Mouse (Mus musculus) C2C12 (cell line): ENCODE results near the gene Serinc3. TPM values are rescaled to one million over a fixed set of nuclear protein-coding genes. Genes with fewer than 3 reads are reported as not detected.

Source experiments
- H3K27me3 ChIP-seq: one replicate; pipeline ENCODE4 v1.6.1; 2011; ENCODE audit not compliant: control insufficient read depth, insufficient read depth, insufficient read length
- H3K36me3 ChIP-seq: one replicate; pipeline ENCODE4 v1.6.1; 2011; ENCODE audit not compliant: control insufficient read depth, insufficient read depth
- H3K4me3 ChIP-seq: one replicate; pipeline ENCODE4 v1.5.1; 2011; ENCODE audit warnings: mild to moderate bottlenecking, control low read depth; ENCODE audit not compliant: poor library complexity, insufficient read depth, severe bottlenecking
- H3K79me2 ChIP-seq: one replicate; pipeline ENCODE4 v1.6.1; 2011; ENCODE audit not compliant: control insufficient read depth, insufficient read depth
- H3K79me3 ChIP-seq: one replicate; pipeline ENCODE4 v1.6.1; 2011; ENCODE audit warnings: low read depth, control low read depth
- H3ac ChIP-seq: one replicate; pipeline ENCODE3; 2011; ENCODE audit warnings: low read depth; ENCODE audit not compliant: control insufficient read depth, insufficient read length
- CEBPB ChIP-seq: IDR thresholded peaks from one replicate; pipeline ENCODE4 v1.6.1; 2011; ENCODE audit warnings: low read depth, mild to moderate bottlenecking, control low read depth, moderate library complexity
- CTCF ChIP-seq: IDR thresholded peaks from one replicate; pipeline ENCODE4 v1.5.1; 2011; ENCODE audit not compliant: control insufficient read depth, insufficient read depth, insufficient read length
- FOSL1 ChIP-seq: IDR thresholded peaks from one replicate; pipeline ENCODE4 v1.8.0; 2011; ENCODE audit warnings: mild to moderate bottlenecking, low read length; ENCODE audit not compliant: poor library complexity, insufficient read depth, severe bottlenecking
- MAX ChIP-seq: IDR thresholded peaks from one replicate; pipeline ENCODE4 v1.6.1; 2011; ENCODE audit warnings: mild to moderate bottlenecking, control low read depth
- MYOD1 ChIP-seq: IDR thresholded peaks from one replicate; pipeline ENCODE4 v1.6.1; 2011; ENCODE audit warnings: low read depth; ENCODE audit not compliant: control insufficient read depth, insufficient read length
- MYOG ChIP-seq: IDR thresholded peaks from one replicate; pipeline ENCODE4 v1.6.1; 2011; ENCODE audit not compliant: control insufficient read depth, insufficient read length; ENCODE audit errors: extremely low read depth
- USF1 ChIP-seq: IDR thresholded peaks from one replicate; pipeline ENCODE4 v1.6.1; 2011; ENCODE audit warnings: low read depth, mild to moderate bottlenecking, control low read depth, moderate library complexity
- polyA plus RNA-seq: library from polyadenylated mRNA; unstranded; fragments of >200 nt; fragmentation: generic; extraction: Trizol; gene quantifications from one replicate; pipeline ENCODE4 v1.2.1, GENCODE M21; 2012; ENCODE audit warnings: missing spikeins

Serinc3 gene
- polyA plus RNA-seq, 1 experiment: 29.4 TPM

DNA sequence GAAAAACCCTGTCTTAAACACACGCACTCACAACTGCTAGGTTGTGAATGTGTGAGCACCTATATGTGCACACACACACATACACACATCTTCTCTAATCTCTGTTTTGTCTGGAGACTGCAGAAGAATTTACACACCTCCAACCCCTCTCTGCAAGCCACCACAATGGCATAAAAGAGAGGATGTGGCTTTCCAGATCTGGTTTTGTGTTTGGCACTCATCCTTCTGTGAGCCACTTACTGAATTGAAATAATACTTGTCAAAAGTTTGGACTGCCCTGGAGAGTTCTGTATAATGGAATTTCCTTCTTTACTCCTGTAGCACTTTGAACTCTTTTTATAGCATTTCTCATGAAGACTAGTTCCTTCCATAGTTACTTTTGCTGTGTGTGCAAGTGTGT, 22.1 kb upstream of the Serinc3 start:
- no peaks in the 10 kb centered on the region for H3K27me3 ChIP-seq
- H3ac ChIP-seq: no peak overlapping the region
- peaks cover 90% of the 10 kb centered on the region for H3K79me2 ChIP-seq
- H3K4me3 ChIP-seq: no peak overlapping the region
- no peaks in the 10 kb centered on the region for H3K36me3 ChIP-seq
- TF ChIP-seq MYOG (no peak), CTCF (no peak), CEBPB (no peak), FOSL1 (no peak), MAX (no peak), MYOD1 (no peak), USF1 (no peak)
- peaks cover 44% of the 10 kb centered on the region for H3K79me3 ChIP-seq

DNA sequence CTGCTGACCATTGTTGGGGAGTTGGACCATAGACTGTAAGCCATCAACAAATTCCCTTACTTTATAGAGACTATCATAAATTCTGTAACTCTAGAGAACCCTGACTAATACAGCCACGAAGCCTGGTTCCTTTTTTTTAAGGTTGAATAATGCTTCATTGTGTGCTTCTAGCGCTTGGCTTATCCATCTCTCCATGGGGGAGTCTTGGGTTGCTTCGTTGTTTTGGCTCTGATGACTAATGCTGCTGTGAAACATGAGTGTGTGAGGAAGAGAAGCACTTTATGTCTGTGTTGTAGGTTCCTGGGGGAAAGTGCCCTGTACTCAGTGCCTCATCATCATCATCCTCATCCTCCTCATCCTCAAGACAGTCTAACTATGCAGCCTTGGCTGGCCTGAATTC, 19.0 kb upstream of the Serinc3 start:
- peaks cover 46% of the 10 kb centered on the region for H3K79me3 ChIP-seq
- no peak for TF ChIP-seq FOSL1
- TF ChIP-seq CEBPB: no peak
- no peak for TF ChIP-seq MYOD1
- TF ChIP-seq MAX: no peak
- TF ChIP-seq MYOG: no peak
- TF ChIP-seq CTCF: no peak
- TF ChIP-seq USF1: no peak
- H3K4me3 ChIP-seq: no peak overlapping the region
- no peaks in the 10 kb centered on the region for H3K27me3 ChIP-seq
- peaks cover 90% of the 10 kb centered on the region for H3K79me2 ChIP-seq
- H3ac ChIP-seq: no peak overlapping the region
- no peaks in the 10 kb centered on the region for H3K36me3 ChIP-seq

DNA sequence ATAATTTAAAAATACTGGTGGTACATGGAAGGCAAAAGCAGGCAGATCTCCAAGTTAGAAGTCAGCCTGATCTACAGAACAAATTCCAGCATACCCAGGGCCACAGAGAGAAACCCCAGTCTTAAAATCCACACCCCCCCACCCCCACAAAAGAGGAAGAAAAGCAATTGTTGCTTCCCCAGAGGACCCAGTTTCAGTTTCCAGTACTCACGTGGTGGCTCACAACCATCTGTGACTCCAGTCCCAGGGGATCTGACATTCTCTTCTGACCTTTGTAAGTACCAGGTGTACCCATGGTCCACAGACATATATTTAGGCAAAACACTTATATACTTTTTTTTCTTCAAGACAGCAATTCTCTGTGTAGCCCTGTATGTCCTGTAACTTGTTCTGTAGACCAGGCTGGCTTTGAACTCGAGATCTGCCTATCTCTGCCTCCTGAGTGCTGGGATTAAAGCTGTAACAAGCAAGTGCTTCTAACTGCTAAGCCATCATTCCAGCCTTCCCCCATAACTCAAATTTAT, 17.8 kb upstream of the Serinc3 start:
- Histone ChIP-seq H3K27me3 (no peaks in the 10 kb centered on the region), H3K79me3 (peaks cover 44% of the 10 kb centered on the region), H3K79me2 (peaks cover 83% of the 10 kb centered on the region), H3K36me3 (no peaks in the 10 kb centered on the region), H3K4me3 (no peak overlapping the region), H3ac (no peak overlapping the region)
- TF ChIP-seq MYOD1: no peak
- TF ChIP-seq CTCF: no peak
- no peak for TF ChIP-seq CEBPB
- no peak for TF ChIP-seq MYOG
- TF ChIP-seq FOSL1: no peak
- no peak for TF ChIP-seq USF1
- no peak for TF ChIP-seq MAX

DNA sequence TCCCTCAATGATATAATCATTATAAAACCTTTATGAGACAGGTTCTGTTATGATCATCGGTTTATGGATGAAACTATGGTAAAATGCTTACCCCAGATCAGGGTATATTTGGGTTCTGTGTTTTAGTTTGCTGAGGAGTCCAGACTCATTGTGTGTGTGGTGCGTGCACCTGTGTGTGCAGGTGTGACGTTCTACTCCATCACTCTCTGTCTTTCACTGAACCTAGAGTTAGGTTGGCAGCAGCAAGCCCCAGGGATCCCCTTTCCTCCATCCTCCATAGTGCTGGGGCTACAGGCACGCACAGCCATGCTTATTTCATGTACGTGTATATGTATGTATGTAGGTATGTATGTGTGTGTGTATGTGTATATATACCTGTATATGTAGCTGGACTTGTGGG, 17.1 kb upstream of the Serinc3 start:
- peaks cover 77% of the 10 kb centered on the region for H3K79me2 ChIP-seq
- H3K4me3 ChIP-seq: no peak overlapping the region
- peaks cover 40% of the 10 kb centered on the region for H3K79me3 ChIP-seq
- TF ChIP-seq FOSL1: no peak
- TF ChIP-seq MYOD1: no peak
- TF ChIP-seq CTCF: no peak
- TF ChIP-seq MYOG: no peak
- TF ChIP-seq CEBPB: no peak
- no peak for TF ChIP-seq MAX
- no peak overlapping the region for H3ac ChIP-seq
- no peaks in the 10 kb centered on the region for H3K36me3 ChIP-seq
- H3K27me3 ChIP-seq: no peaks in the 10 kb centered on the region

DNA sequence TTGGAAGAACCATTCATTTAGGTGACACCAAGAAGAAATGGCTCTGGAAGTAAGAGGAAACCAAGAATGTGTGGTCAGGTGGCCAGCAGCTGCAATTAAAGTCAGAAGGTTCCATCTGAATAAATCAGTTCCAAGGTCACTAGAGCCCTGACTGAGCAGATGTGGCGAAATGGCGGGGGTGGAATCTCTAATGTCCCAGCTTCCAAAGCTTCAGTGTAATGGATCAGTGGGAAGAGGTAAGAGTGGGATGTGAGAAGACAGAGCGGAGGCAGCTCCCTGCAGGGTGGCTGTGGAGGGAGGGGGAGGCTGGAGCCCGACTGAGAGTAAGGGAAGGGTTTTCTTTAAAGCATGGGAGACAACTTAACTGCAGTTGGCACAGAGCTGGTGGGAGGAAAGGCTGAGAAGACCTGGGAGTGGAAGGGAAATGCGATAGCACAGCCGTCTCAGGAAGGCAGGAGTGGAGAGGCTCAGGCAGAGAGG, 16.5 kb upstream of the Serinc3 start:
- peaks cover 40% of the 10 kb centered on the region for H3K79me3 ChIP-seq

More for the DNA sequence above, 16.5 kb upstream of the Serinc3 start:
- Histone ChIP-seq H3K27me3 (no peaks in the 10 kb centered on the region), H3K4me3 (no peak overlapping the region), H3K79me2 (peaks cover 72% of the 10 kb centered on the region), H3ac (no peak overlapping the region), H3K36me3 (no peaks in the 10 kb centered on the region)
- TF ChIP-seq MYOG (no peak), USF1 (peak; percentile 61), MYOD1 (no peak), CEBPB (no peak), FOSL1 (no peak), MAX (no peak), CTCF (no peak)
